Mouse (Mus musculus): ENCODE measurements around the gene 9430097D07Rik. TPM values are rescaled to one million over a fixed set of nuclear protein-coding genes. Genes with fewer than 3 reads are reported as not detected.

The 9430097D07Rik gene
- polyA plus RNA-seq, 1 experiment from 2014 or later, result 0.48 TPM

DNA sequence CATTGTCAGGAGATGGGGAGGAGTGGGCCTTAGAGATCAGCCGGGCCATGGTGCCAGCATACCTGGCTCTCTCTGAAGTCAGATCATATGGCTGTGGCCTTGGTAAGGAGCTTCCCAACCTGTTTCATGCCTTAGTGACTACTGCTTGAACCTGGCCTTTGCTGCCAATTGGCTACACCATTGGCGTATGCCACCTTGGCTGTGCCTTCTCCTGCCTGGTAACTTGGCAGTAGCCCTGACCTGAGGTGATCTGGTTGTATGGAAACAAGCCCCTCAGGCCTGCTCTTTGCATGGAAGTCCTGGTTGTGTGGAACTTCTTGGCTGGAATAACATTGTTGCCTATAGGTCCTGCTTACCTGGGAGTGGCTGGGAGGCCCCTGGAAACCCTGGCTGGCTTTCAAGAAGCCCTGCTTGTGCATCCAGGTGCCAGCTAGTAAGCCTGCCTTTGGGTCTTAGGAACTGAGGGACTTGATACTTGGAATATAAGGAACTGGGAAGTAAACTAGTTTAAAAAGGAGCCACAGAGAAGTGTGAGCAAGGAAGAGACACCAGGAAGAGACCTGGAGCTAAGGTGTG lies 34.1 kb downstream of the 9430097D07Rik start:
- Histone ChIP-seq H3K9ac (no peak overlapping the region), H3K4me3 (replicated peaks; ENCODE audit: low read length) (no peak overlapping the region), H3K36me3 (replicated peaks; ENCODE audit: control insufficient read depth, insufficient read depth) (no peaks in the 10 kb centered on the region; the same call in 1 of the 2 replicates), H3K27ac (no peak overlapping the region), H3K4me1 (replicated peaks; ENCODE audit: control insufficient read depth, insufficient read depth, low read length) (peaks cover 42% of the 10 kb centered on the region), H3K27me3 (ENCODE audit: control insufficient read depth, insufficient read depth, low read length) (no peaks in the 10 kb centered on the region), H3K4me2 (replicated peaks) (no peak overlapping the region), H3K9me3 (ENCODE audit: control insufficient read depth, low read length) (no peaks in the 10 kb centered on the region)
- WGBS, result 94% methylated on average over 2 of the region's 2 CpGs
- DNase-seq (ENCODE audit: low spot score) (no peak), ATAC-seq (ENCODE audit: low FRiP score) (no peak)

DNA sequence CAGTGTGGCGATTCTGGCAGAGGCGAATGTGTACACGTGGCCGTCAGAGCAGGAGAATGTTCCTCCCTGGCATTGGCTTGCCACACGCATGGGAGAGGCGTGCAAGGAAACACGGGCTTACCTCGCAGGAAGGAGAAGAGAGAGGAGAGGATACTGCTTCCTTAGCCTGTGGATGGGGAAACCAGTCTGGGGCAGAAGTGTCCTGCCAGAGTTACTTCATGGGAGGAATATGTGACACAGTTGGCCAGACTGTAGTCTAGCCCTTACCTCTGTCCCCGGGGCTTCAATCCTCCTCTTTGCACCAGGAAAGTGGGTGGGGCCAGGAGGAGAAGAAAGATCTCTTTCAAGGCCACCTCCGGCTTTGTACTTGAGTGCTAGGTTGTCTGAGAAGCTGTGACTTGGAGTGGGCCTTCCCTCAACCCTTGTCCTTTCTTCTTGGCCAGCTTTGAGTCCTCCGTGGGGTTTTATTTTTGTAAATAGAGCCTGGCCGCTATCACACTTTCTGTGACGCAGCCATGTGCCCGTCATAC lies 36.0 kb downstream of the 9430097D07Rik start:
- Histone ChIP-seq H3K4me2 (replicated peaks) (peak overlapping the region; percentile 1), H3K27ac (no peak overlapping the region), H3K36me3 (replicated peaks; ENCODE audit: control insufficient read depth, insufficient read depth) (no peaks in the 10 kb centered on the region; the same call in 1 of the 2 replicates), H3K27me3 (ENCODE audit: control insufficient read depth, insufficient read depth, low read length) (no peaks in the 10 kb centered on the region), H3K4me1 (replicated peaks; ENCODE audit: control insufficient read depth, insufficient read depth, low read length) (peaks cover 50% of the 10 kb centered on the region), H3K4me3 (replicated peaks; ENCODE audit: low read length) (no peak overlapping the region), H3K9ac (no peak overlapping the region), H3K9me3 (ENCODE audit: control insufficient read depth, low read length) (no peaks in the 10 kb centered on the region)
- ATAC-seq (ENCODE audit: low FRiP score), result no peak
- WGBS, result 78% methylated on average over 14 of the region's 14 CpGs
- no peak for DNase-seq (ENCODE audit: low spot score)

DNA sequence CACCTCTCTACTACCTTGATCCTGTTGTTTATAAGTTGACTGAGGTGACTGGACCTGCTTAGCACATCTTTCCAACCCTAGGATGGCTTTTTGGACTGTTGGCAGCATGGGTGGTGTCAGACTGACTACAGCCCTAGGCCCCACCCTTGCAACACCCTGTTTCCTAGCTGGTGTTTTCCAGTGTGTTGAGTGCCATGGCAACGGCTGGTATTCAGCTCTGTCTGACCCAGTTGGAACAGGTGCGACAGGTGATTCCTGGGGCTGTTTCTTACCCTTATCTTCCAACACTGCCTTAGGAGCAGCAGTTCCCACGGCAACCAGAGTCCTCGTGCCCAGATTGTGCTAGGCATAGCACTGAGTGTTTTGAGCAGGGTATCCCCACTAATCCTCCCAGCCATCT lies 37.0 kb downstream of the 9430097D07Rik start:
- H3K4me3 ChIP-seq (replicated peaks; ENCODE audit: low read length), result no peak overlapping the region
- H3K4me1 ChIP-seq (replicated peaks; ENCODE audit: control insufficient read depth, insufficient read depth, low read length), result peaks cover 56% of the 10 kb centered on the region
- H3K9me3 ChIP-seq (ENCODE audit: control insufficient read depth, low read length), result no peaks in the 10 kb centered on the region
- no peaks in the 10 kb centered on the region for H3K36me3 ChIP-seq (replicated peaks; ENCODE audit: control insufficient read depth, insufficient read depth)
- DNase-seq (ENCODE audit: low spot score), result no peak
- no peak overlapping the region for H3K27ac ChIP-seq
- ATAC-seq (ENCODE audit: low FRiP score), result no peak
- no peak overlapping the region for H3K9ac ChIP-seq
- H3K27me3 ChIP-seq (ENCODE audit: control insufficient read depth, insufficient read depth, low read length), result no peaks in the 10 kb centered on the region
- H3K4me2 ChIP-seq (replicated peaks), result peak overlapping the region; percentile 88
- WGBS, result 63% methylated on average over 4 of the region's 4 CpGs

DNA sequence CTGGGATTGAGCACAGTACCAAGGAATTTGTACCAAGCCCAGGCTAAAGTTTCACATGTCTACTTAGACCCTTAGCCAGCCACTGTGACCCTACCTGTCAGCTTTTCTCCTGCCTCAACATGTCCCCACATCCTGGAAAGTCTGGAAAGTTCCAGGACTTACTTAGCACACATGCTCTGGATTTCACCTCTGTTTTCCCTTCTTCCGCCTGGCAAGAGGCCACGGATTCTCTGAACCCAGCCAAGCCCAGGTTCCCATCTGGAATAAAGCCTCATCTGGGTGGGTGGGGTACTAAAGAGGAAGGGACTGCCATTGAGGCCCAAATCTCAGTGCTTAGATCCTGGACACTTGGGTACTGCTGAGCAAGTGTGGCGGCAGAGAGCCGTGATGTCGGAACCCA lies 37.5 kb downstream of the 9430097D07Rik start:
- Histone ChIP-seq H3K36me3 (replicated peaks; ENCODE audit: control insufficient read depth, insufficient read depth) (no peaks in the 10 kb centered on the region), H3K27ac (no peak overlapping the region), H3K27me3 (ENCODE audit: control insufficient read depth, insufficient read depth, low read length) (no peaks in the 10 kb centered on the region), H3K4me1 (replicated peaks; ENCODE audit: control insufficient read depth, insufficient read depth, low read length) (peaks cover 56% of the 10 kb centered on the region), H3K4me3 (replicated peaks; ENCODE audit: low read length) (peak overlapping the region; percentile 94), H3K9ac (peak overlapping the region; percentile 98; the same call in 1 of the 2 replicates), H3K9me3 (ENCODE audit: control insufficient read depth, low read length) (no peaks in the 10 kb centered on the region), H3K4me2 (replicated peaks) (peak overlapping the region; percentile 88)
- ATAC-seq (ENCODE audit: low FRiP score) (no peak), DNase-seq (ENCODE audit: low spot score) (no peak)
- 74% methylated on average over 5 of the region's 5 CpGs for WGBS

DNA sequence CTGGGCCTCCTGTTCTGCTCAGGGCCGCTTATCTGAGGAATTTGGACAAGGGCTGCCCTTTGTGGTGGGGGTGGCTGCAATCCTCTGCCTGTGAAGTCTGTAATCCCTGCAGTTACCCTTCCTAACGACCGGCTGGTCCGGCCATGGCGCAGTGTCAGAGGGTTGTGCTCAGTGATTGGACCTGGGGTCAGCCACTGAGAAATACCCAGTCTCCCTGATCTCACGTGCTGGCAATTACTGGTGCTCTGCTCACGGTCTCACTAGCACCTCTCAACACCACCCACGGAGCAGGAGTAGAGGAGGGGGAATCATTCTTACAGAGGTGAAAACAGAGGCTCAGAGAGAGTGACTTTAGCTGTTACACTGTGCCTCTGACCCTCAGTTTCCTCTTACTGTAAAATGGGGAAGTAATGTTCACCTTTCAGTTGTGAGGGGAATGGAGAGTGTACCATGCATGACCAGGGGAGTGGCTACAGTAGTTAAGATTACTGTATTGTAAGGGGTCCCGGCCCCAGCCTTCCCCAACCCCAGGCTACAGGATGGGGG lies 38.1 kb downstream of the 9430097D07Rik start:
- H3K27me3 ChIP-seq (ENCODE audit: control insufficient read depth, insufficient read depth, low read length), result no peaks in the 10 kb centered on the region
- ATAC-seq (ENCODE audit: low FRiP score) (no peak), DNase-seq (ENCODE audit: low spot score) (no peak)
- peak overlapping the region; percentile 98 for H3K9ac ChIP-seq
- H3K4me2 ChIP-seq (replicated peaks), result peak overlapping the region; percentile 88
- no peaks in the 10 kb centered on the region for H3K9me3 ChIP-seq (ENCODE audit: control insufficient read depth, low read length)
- peak overlapping the region; percentile 93 for H3K27ac ChIP-seq
- H3K4me1 ChIP-seq (replicated peaks; ENCODE audit: control insufficient read depth, insufficient read depth, low read length), result peaks cover 56% of the 10 kb centered on the region
- 11% methylated on average over 9 of the region's 9 CpGs for WGBS
- no peaks in the 10 kb centered on the region for H3K36me3 ChIP-seq (replicated peaks; ENCODE audit: control insufficient read depth, insufficient read depth)
- peak overlapping the region; percentile 94 for H3K4me3 ChIP-seq (replicated peaks; ENCODE audit: low read length)

DNA sequence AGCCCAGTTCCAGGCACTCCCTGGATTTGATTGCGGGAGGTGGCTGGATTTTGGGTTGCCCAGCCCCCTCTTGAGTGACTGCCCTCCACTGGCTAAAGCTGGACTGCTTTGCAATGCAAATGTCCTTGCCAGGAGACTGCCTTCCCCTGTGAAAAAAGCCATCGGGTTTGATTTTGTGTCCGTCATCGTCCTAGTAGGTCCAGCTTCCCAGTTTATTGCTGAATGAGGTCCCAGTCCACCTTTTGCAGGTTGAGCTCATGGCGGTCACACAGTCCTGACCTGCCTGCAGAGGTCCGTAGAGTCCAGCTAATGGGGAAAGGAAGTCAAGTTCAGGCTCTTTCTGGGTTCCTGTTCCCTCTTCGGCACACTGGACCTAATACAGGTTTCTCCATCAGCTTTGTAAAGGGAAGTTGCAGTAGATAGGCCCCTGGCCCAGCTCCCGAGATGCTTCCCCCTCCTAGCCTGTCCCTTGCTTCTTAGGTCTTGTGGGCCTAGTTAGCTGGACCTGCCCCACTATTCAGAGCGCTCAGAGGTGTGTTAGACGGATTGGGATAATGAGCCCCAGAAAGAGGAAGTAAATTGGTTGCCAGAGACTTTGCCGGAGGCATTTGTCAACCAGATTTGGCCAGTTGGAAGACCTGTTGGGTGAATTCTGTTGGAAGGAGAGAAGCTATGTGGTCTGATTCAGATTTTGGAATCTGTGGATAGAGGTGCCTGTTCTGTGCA lies 38.7 kb downstream of the 9430097D07Rik start:
- Histone ChIP-seq H3K4me3 (replicated peaks; ENCODE audit: low read length) (peak overlapping the region; percentile 94), H3K36me3 (replicated peaks; ENCODE audit: control insufficient read depth, insufficient read depth) (no peaks in the 10 kb centered on the region), H3K27me3 (ENCODE audit: control insufficient read depth, insufficient read depth, low read length) (no peaks in the 10 kb centered on the region), H3K27ac (peak overlapping the region; percentile 93), H3K4me2 (replicated peaks) (peak overlapping the region; percentile 88), H3K4me1 (replicated peaks; ENCODE audit: control insufficient read depth, insufficient read depth, low read length) (peaks cover 56% of the 10 kb centered on the region), H3K9me3 (ENCODE audit: control insufficient read depth, low read length) (no peaks in the 10 kb centered on the region), H3K9ac (peak overlapping the region; percentile 98)
- ATAC-seq (ENCODE audit: low FRiP score) (no peak), DNase-seq (ENCODE audit: low spot score) (no peak)
- WGBS, result 3% methylated on average over 11 of the region's 11 CpGs

DNA sequence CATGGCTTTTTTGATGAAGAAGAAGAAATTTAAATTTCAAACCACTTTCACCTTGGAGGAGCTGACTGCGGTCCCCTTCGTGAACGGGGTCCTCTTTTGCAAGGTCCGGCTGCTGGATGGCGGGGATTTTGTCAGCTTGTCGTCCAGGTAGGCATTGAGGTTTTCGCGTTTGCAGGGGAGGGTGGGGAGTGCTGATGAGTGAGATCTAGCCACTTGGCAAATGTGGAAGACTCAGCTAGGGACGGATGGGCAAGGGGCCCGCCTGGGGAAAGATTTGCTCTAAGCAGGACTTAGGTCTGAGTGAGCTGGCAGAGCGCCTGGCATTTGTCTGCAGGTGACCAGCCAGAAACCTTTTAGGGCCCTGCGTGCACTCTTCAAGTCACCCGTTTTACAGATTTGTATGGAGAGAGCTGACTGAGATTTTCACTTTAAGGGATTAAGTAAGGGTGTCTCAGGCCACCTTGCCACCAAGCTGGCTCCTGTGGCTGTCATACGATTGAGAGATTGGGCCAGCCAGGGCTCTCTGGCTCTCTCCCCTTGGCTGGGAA lies 39.3 kb downstream of the 9430097D07Rik start:
- Histone ChIP-seq H3K4me1 (replicated peaks; ENCODE audit: control insufficient read depth, insufficient read depth, low read length) (peaks cover 56% of the 10 kb centered on the region), H3K27ac (peak overlapping the region; percentile 93), H3K4me2 (replicated peaks) (peak overlapping the region; percentile 88), H3K9ac (peak overlapping the region; percentile 98), H3K4me3 (replicated peaks; ENCODE audit: low read length) (peak overlapping the region; percentile 94), H3K9me3 (ENCODE audit: control insufficient read depth, low read length) (no peaks in the 10 kb centered on the region), H3K27me3 (ENCODE audit: control insufficient read depth, insufficient read depth, low read length) (no peaks in the 10 kb centered on the region), H3K36me3 (replicated peaks; ENCODE audit: control insufficient read depth, insufficient read depth) (no peaks in the 10 kb centered on the region)
- peak; percentile 41 for DNase-seq (ENCODE audit: low spot score)
- no peak for ATAC-seq (ENCODE audit: low FRiP score)
- WGBS, result under 1% methylated on average over 14 of the region's 14 CpGs

DNA sequence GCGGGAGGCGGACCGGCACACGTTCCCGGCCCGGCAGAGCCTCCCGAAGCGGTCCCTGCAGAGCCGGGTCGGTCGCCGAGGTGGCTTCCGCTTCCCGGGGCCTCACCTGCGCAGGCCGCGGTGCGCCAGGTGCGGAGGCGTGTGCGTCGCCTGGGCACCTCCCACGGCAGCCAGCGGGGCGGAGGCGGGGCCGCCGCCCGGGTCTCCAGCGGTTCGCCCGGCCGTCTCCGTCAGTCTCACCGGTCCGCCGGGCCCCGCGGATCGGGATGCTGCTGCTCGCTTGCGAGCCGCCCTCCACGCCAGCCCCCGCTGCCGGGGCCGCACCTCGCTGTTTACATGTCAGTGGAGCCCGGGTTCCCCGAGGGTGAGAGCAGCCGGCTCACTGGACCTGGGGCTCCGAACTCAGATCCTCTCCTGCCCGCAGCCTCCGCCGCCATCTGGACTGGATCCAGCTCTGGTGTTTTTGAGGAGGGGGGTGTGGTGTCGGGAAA lies 39.9 kb downstream of the 9430097D07Rik start:
- peaks cover 54% of the 10 kb centered on the region for H3K4me1 ChIP-seq (replicated peaks; ENCODE audit: control insufficient read depth, insufficient read depth, low read length)
- no peaks in the 10 kb centered on the region for H3K36me3 ChIP-seq (replicated peaks; ENCODE audit: control insufficient read depth, insufficient read depth)
- no peaks in the 10 kb centered on the region for H3K27me3 ChIP-seq (ENCODE audit: control insufficient read depth, insufficient read depth, low read length)
- DNase-seq (ENCODE audit: low spot score) (peak; percentile 35), ATAC-seq (ENCODE audit: low FRiP score) (no peak; the same call in 1 of the 2 replicates)
- H3K4me2 ChIP-seq (replicated peaks), result peak overlapping the region; percentile 88
- peak overlapping the region; percentile 94 for H3K4me3 ChIP-seq (replicated peaks; ENCODE audit: low read length)
- peak overlapping the region; percentile 93 for H3K27ac ChIP-seq
- peak overlapping the region; percentile 98 for H3K9ac ChIP-seq
- WGBS, result 0% methylated on average over 56 of the region's 56 CpGs
- no peaks in the 10 kb centered on the region for H3K9me3 ChIP-seq (ENCODE audit: control insufficient read depth, low read length)

All from hindbrain, embryonic 14.5 days (tissue).